Mouse (Mus musculus) MEL (cell line): Measurements from ENCODE around the gene BC029722. TPM values are rescaled to one million over a fixed set of nuclear protein-coding genes. Genes with fewer than 3 reads are reported as not detected.

ENCODE experiments used
- DNase-seq: peaks from one replicate; pipeline ENCODE4 v3.0.0; 2011; ENCODE audit warnings: low read depth, low spot score
- H3K27ac ChIP-seq: 2 replicates; pipeline ENCODE4 v1.5.1; 2012; ENCODE audit warnings: low read depth, mild to moderate bottlenecking, control low read depth, low read length, moderate library complexity; ENCODE audit not compliant: control insufficient read depth
- H3K27me3 ChIP-seq, 2 experiments: fragments of 150-350 bp in 1 of 2; sonication (generic) in 1 of 2; 2 replicates each; pipeline ENCODE4 v1.6.1; 2012; ENCODE audit warnings: low read length in 2 of 2, mild to moderate bottlenecking in 2 of 2, improper control_type of control experiment in 1 of 2, moderate library complexity in 1 of 2; ENCODE audit not compliant: insufficient read depth in 2 of 2, control insufficient read depth in 1 of 2
- H3K36me3 ChIP-seq, 2 experiments: 2 replicates each; pipeline ENCODE4 v1.6.1; 2012 to 2014; ENCODE audit warnings: low read length in 2 of 2, improper control_type of control experiment in 1 of 2, inconsistent platforms in 1 of 2, mild to moderate bottlenecking in 1 of 2; ENCODE audit not compliant: insufficient read depth in 2 of 2, control insufficient read depth in 1 of 2
- H3K4me1 ChIP-seq, 2 experiments: fragments of 150-350 bp in 1 of 2; sonication (generic) in 1 of 2; 2 replicates each; pipeline ENCODE4 v1.6.1; 2012; ENCODE audit warnings: low read length in 2 of 2, improper control_type of control experiment in 1 of 2, mild to moderate bottlenecking in 1 of 2; ENCODE audit not compliant: insufficient read depth in 2 of 2, control insufficient read depth in 1 of 2
- H3K4me3 ChIP-seq, 2 experiments: fragments of 150-350 bp in 1 of 2; sonication (generic) in 1 of 2; 2 replicates each; pipeline ENCODE4 v1.5.1; 2012; ENCODE audit warnings: low read depth in 2 of 2, low read length in 2 of 2, mild to moderate bottlenecking in 2 of 2, moderate library complexity in 2 of 2, control low read depth in 1 of 2, improper control_type of control experiment in 1 of 2; ENCODE audit not compliant: control insufficient read depth in 1 of 2, insufficient read depth in 1 of 2
- H3K79me2 ChIP-seq: 2 replicates; pipeline ENCODE4 v1.6.1; 2012; ENCODE audit warnings: mild to moderate bottlenecking, low read length, moderate library complexity; ENCODE audit not compliant: control insufficient read depth, poor library complexity, insufficient read depth
- H3K9ac ChIP-seq: 2 replicates; pipeline ENCODE4 v1.6.1; 2012; ENCODE audit warnings: low read depth, mild to moderate bottlenecking, control low read depth, low read length, moderate library complexity; ENCODE audit not compliant: control insufficient read depth, poor library complexity, severe bottlenecking
- H3K9me3 ChIP-seq: fragments of 150-350 bp; sonication (generic); replicated peaks from 2 replicates; pipeline ENCODE4 v1.6.1; 2012; ENCODE audit warnings: mild to moderate bottlenecking, low read length, improper control_type of control experiment, moderate library complexity; ENCODE audit not compliant: insufficient read depth
- BHLHE40 ChIP-seq: IDR thresholded peaks from 2 replicates; pipeline ENCODE4 v1.6.1; 2012; ENCODE audit warnings: low read depth, mild to moderate bottlenecking, inconsistent platforms, low read length, improper control_type of control experiment, borderline replicate concordance
- CHD1 ChIP-seq: IDR thresholded peaks from 2 replicates; pipeline ENCODE4 v1.6.1; 2012; ENCODE audit warnings: low read depth, mild to moderate bottlenecking, inconsistent platforms, low read length, improper control_type of control experiment
- CHD2 ChIP-seq: IDR thresholded peaks from 2 replicates; pipeline ENCODE4 v1.6.1; 2011; ENCODE audit warnings: low read length, improper control_type of control experiment
- CTCF ChIP-seq, 3 experiments: IDR thresholded peaks in 2 of 3; conservative IDR thresholded peaks in 1 of 3; 2 replicates each; pipeline ENCODE4 v1.5.1; 2011 to 2012; ENCODE audit warnings: low read length in 3 of 3, low read depth in 2 of 3, mild to moderate bottlenecking in 2 of 3, improper control_type of control experiment in 1 of 3, inconsistent platforms in 1 of 3, mixed read lengths in 1 of 3, moderate library complexity in 1 of 3; ENCODE audit not compliant: control insufficient read depth in 1 of 3, insufficient read depth in 1 of 3, poor library complexity in 1 of 3, severe bottlenecking in 1 of 3
- JUND ChIP-seq: IDR thresholded peaks from 2 replicates; pipeline ENCODE4 v1.6.1; 2011; ENCODE audit warnings: low read depth, mild to moderate bottlenecking, improper control_type of control experiment, low read length
- MAX ChIP-seq: IDR thresholded peaks from 2 replicates; pipeline ENCODE4 v1.6.1; 2011; ENCODE audit warnings: low read length, improper control_type of control experiment
- MYB ChIP-seq: IDR thresholded peaks from 2 replicates; pipeline ENCODE4 v1.6.1; 2011; ENCODE audit warnings: mild to moderate bottlenecking, low read depth, low read length, improper control_type of control experiment
- POLR2AphosphoS2 ChIP-seq: IDR thresholded peaks from 2 replicates; pipeline ENCODE4 v1.6.1; 2011; ENCODE audit warnings: low read length, improper control_type of control experiment
- POLR2AphosphoS5 ChIP-seq: IDR thresholded peaks from 2 replicates; pipeline ENCODE4 v1.6.1; 2012; ENCODE audit warnings: low read depth, borderline replicate concordance, mild to moderate bottlenecking, inconsistent platforms, low read length, moderate library complexity, mixed read lengths
- RAD21 ChIP-seq: IDR thresholded peaks from 2 replicates; pipeline ENCODE4 v1.6.1; 2011; ENCODE audit warnings: mild to moderate bottlenecking, low read depth, low read length, improper control_type of control experiment
- RCOR1 ChIP-seq: IDR thresholded peaks from 2 replicates; pipeline ENCODE4 v1.6.1; 2012; ENCODE audit warnings: low read depth, mild to moderate bottlenecking, inconsistent platforms, low read length, improper control_type of control experiment
- SIN3A ChIP-seq: IDR thresholded peaks from 2 replicates; pipeline ENCODE4 v1.6.1; 2012; ENCODE audit warnings: low read length, improper control_type of control experiment, inconsistent platforms
- SMC3 ChIP-seq: IDR thresholded peaks from 2 replicates; pipeline ENCODE4 v1.6.1; 2011; ENCODE audit warnings: low read depth, low read length, improper control_type of control experiment
- TCF12 ChIP-seq: IDR thresholded peaks from 2 replicates; pipeline ENCODE4 v1.6.1; 2014; ENCODE audit warnings: low read depth, mild to moderate bottlenecking, inconsistent platforms, low read length, improper control_type of control experiment, moderate library complexity
- USF2 ChIP-seq, 2 experiments: IDR thresholded peaks; 2 replicates each; pipeline ENCODE4 v1.6.1; 2011 to 2012; ENCODE audit warnings: improper control_type of control experiment in 2 of 2, low read length in 2 of 2, borderline replicate concordance in 1 of 2, inconsistent platforms in 1 of 2, low read depth in 1 of 2, mild to moderate bottlenecking in 1 of 2; ENCODE audit not compliant: insufficient read depth in 1 of 2
- ZC3H11A ChIP-seq: IDR thresholded peaks from 2 replicates; pipeline ENCODE4 v1.6.1; 2012; ENCODE audit warnings: low read depth, mild to moderate bottlenecking, inconsistent platforms, low read length, improper control_type of control experiment
- ZKSCAN1 ChIP-seq: IDR thresholded peaks from 2 replicates; pipeline ENCODE4 v1.6.1; 2012; ENCODE audit warnings: low read depth, mild to moderate bottlenecking, inconsistent platforms, low read length, improper control_type of control experiment, moderate library complexity
- polyA plus RNA-seq, 2 experiments: library from polyadenylated mRNA; stranded (reverse) in 1 of 2; unstranded in 1 of 2; fragments of >175 nt in 1 of 2; fragments of >200 nt in 1 of 2; gene quantifications; 2 replicates each; pipeline versions ENCODE4 v1.2.1 to v1.2.4; 2012; ENCODE audit warnings: low replicate concordance in 2 of 2, low read depth in 1 of 2; ENCODE audit not compliant: insufficient read length in 2 of 2, insufficient read depth in 1 of 2, missing spikeins in 1 of 2
- total RNA-seq: library from RNA; depleted of rRNA; stranded (reverse); fragments of 300-350 nt; gene quantifications from 2 replicates; pipeline ENCODE4 v1.2.3, GENCODE M21; 2012

The BC029722 gene
- total and polyA plus RNA-seq, 3 experiments: 5.9 to 19.7 TPM; not detected in 1

GRCm38 (mm10) chr2:155848291-155848690, 29.1 kb upstream of the BC029722 start:
- peak; percentile 85 for DNase-seq
- no peak overlapping the region for H3K4me3 ChIP-seq
- H3K9me3 ChIP-seq: no peaks in the 10 kb centered on the region
- H3K27me3 ChIP-seq: no peaks in the 10 kb centered on the region
- H3K36me3 ChIP-seq: peaks cover 0 to 6% of the 10 kb centered on the region in 2 experiments; a peak in 2 of 4 replicates
- H3K4me1 ChIP-seq: no peaks in the 10 kb centered on the region
- no peaks in the 10 kb centered on the region for H3K79me2 ChIP-seq
- TF ChIP-seq SIN3A: peak; percentile 38; the same call in 1 of the 2 replicates
- peak; percentile 70 for TF ChIP-seq ZC3H11A
- peak; percentile 87 to 89 (median 88) for TF ChIP-seq CTCF (IDR thresholded peaks at IDR 0.05 in 2 of 3, conservative IDR thresholded peaks at IDR 0.05 in 1 of 3; ENCODE audit: control insufficient read depth in 1 of 3, insufficient read depth in 1 of 3, low read depth in 2 of 3, low read length in 3 of 3, poor library complexity in 1 of 3, severe bottlenecking in 1 of 3)
- TF ChIP-seq MAX: no peak
- peak; percentile 76 for TF ChIP-seq RAD21
- TF ChIP-seq RCOR1: no peak
- no peak for TF ChIP-seq JUND
- TF ChIP-seq BHLHE40: 0 out of 2 replicates have a peak, but pooled peaks have one; percentile 21
- no peak for TF ChIP-seq TCF12
- TF ChIP-seq SMC3: peak; percentile 87
- no peak for TF ChIP-seq MYB
- TF ChIP-seq POLR2AphosphoS2: no peak
- TF ChIP-seq, all 39 proteins: peak for 6
- H3K9ac ChIP-seq: no peak overlapping the region
- no peak overlapping the region for H3K27ac ChIP-seq

GRCm38 (mm10) chr2:155846930-155847329, 27.7 kb upstream of the BC029722 start:
- no peaks in the 10 kb centered on the region for H3K4me1 ChIP-seq
- TF ChIP-seq POLR2AphosphoS5 (no peak), USF2 (IDR thresholded peaks at IDR 0.05; ENCODE audit: borderline replicate concordance in 1 of 2, insufficient read depth in 1 of 2, low read depth in 1 of 2, low read length in 2 of 2) (no peak), TCF12 (no peak), ZKSCAN1 (no peak), JUND (no peak)
- H3K36me3 ChIP-seq: peaks cover 0 to 6% of the 10 kb centered on the region in 2 experiments; a peak in 2 of 4 replicates
- no peak for DNase-seq
- H3K27ac ChIP-seq: no peak overlapping the region
- no peak overlapping the region for H3K9ac ChIP-seq
- no peaks in the 10 kb centered on the region for H3K27me3 ChIP-seq
- no peaks in the 10 kb centered on the region for H3K79me2 ChIP-seq
- no peaks in the 10 kb centered on the region for H3K9me3 ChIP-seq
- no peak overlapping the region for H3K4me3 ChIP-seq

- TF ChIP-seq CHD1 (no peak), CHD2 (no peak)
- H3K36me3 ChIP-seq: no peaks in the 10 kb centered on the region
- H3K9me3 ChIP-seq: no peaks in the 10 kb centered on the region
- H3K9ac ChIP-seq: no peak overlapping the region
- no peak for DNase-seq
- H3K27ac ChIP-seq: no peak overlapping the region
- H3K79me2 ChIP-seq: no peaks in the 10 kb centered on the region
- H3K27me3 ChIP-seq: no peaks in the 10 kb centered on the region
- no peaks in the 10 kb centered on the region for H3K4me1 ChIP-seq
- H3K4me3 ChIP-seq: no peak overlapping the region
Measured at GRCm38 (mm10) chr2:155838961-155839360, 19.7 kb upstream of the BC029722 start.
